Mouse (Mus musculus) intestine, embryonic 16.5 days (tissue): ENCODE data around the gene Gm10912. TPM values are rescaled to one million over a fixed set of nuclear protein-coding genes. Genes with fewer than 3 reads are reported as not detected.
"Not testable (repeated sequence)": the region's sequence is repeated elsewhere in the genome, so short reads cannot be mapped to it uniquely, and the experiment has no call there.

Experiments used
- ATAC-seq: fragments of 200-750 bp; cut with Nextera tagmentation; 2 replicates; pipeline ENCODE4 v1.8.0; 2017; ENCODE audit warnings: moderate TSS enrichment, moderate library complexity
- H3K27ac ChIP-seq: fragments of 300-500 bp; sonication (generic); 2 replicates; pipeline ENCODE4 v1.5.1; 2014; ENCODE audit warnings: mild to moderate bottlenecking, low read length
- H3K27me3 ChIP-seq: fragments of 300-500 bp; sonication (generic); replicated peaks from 2 replicates; pipeline ENCODE4 v1.6.1; 2014; ENCODE audit warnings: low read length, control low read depth, mixed read lengths; ENCODE audit not compliant: control insufficient read depth, insufficient read depth
- H3K36me3 ChIP-seq: fragments of 300-500 bp; sonication (generic); 2 replicates; pipeline ENCODE4 v1.6.1; 2014; ENCODE audit warnings: low read length, control low read depth; ENCODE audit not compliant: control insufficient read depth, insufficient read depth
- H3K4me1 ChIP-seq: fragments of 300-500 bp; sonication (generic); 2 replicates; pipeline ENCODE4 v1.6.1; 2014; ENCODE audit warnings: low read length, control low read depth, mixed read lengths; ENCODE audit not compliant: control insufficient read depth, insufficient read depth
- H3K4me2 ChIP-seq: fragments of 300-500 bp; sonication (generic); 2 replicates; pipeline ENCODE4 v1.6.1; 2014; ENCODE audit warnings: low read depth, low read length, control low read depth
- H3K4me3 ChIP-seq: fragments of 300-500 bp; sonication (generic); 2 replicates; pipeline ENCODE4 v1.5.1; 2014; ENCODE audit warnings: mild to moderate bottlenecking, low read length
- H3K9ac ChIP-seq: fragments of 300-500 bp; sonication (generic); 2 replicates; pipeline ENCODE4 v1.6.1; 2014; ENCODE audit warnings: low read depth, low read length
- H3K9me3 ChIP-seq: fragments of 300-500 bp; sonication (generic); 2 replicates; pipeline ENCODE4 v1.6.1; 2016; ENCODE audit warnings: low read length, control low read depth; ENCODE audit not compliant: control insufficient read depth
- WGBS: fragments of 180-500 bp; shearing (Covaris S2); extraction: QIAGEN DNeasy Blood & Tissue Kit; methylation state at CpG from one replicate; pipeline ENCODE4 v1.1.7; 2014; 5-methylcytosine and 5-hydroxymethylcytosine counted together
- polyA plus RNA-seq: library from polyadenylated mRNA; unstranded; fragments of >200 nt; fragmentation: Nextera tagmentation; extraction: Ambion mirVana; gene quantifications from 2 replicates; pipeline ENCODE4 v1.2.1, GENCODE M21; 2015

Gene Gm10912
- not detected in 2 replicates for polyA plus RNA-seq

GRCm38 (mm10) chr2:104065526-104065925 lies at the start of gene Gm10912:
Gm10912 (plus strand) TSS chr2:104065826.
- H3K4me2 ChIP-seq, H3K9ac ChIP-seq, H3K9me3 ChIP-seq, ATAC-seq, H3K36me3 ChIP-seq, H3K27ac ChIP-seq, H3K4me3 ChIP-seq, H3K27me3 ChIP-seq, H3K4me1 ChIP-seq: not testable (repeated sequence)
- whole genome bisulfite sequencing, result 91% methylated on average over 5 of the region's 6 CpGs

GRCm38 (mm10) chr2:104023096-104023495 lies 42.5 kb upstream of the Gm10912 start:
- Histone ChIP-seq H3K4me1 (peaks cover 3% of the 10 kb centered on the region), H3K27ac (no peak overlapping the region), H3K4me2 (no peak overlapping the region), H3K4me3 (no peak overlapping the region), H3K36me3 (no peaks in the 10 kb centered on the region), H3K27me3 (no peaks in the 10 kb centered on the region), H3K9me3 (no peaks in the 10 kb centered on the region), H3K9ac (no peak overlapping the region)
- no peak for ATAC-seq
- 79% methylated on average over 7 of the region's 7 CpGs for WGBS

- no peak for ATAC-seq
- Histone ChIP-seq H3K4me1 (peaks cover 9% of the 10 kb centered on the region), H3K9me3 (no peaks in the 10 kb centered on the region), H3K4me2 (no peak overlapping the region), H3K9ac (no peak overlapping the region), H3K27ac (no peak overlapping the region), H3K4me3 (no peak overlapping the region), H3K36me3 (no peaks in the 10 kb centered on the region), H3K27me3 (no peaks in the 10 kb centered on the region)
- 88% methylated on average over 4 of the region's 4 CpGs for WGBS
Measured at GRCm38 (mm10) chr2:104024656-104025055, 41.0 kb upstream of the Gm10912 start.

- Histone ChIP-seq H3K4me2 (peak within 1 kb of the TSS; percentile 76), H3K27me3 (no peaks in the 10 kb centered on the region), H3K27ac (peak within 1 kb of the TSS; percentile 54), H3K4me1 (peaks cover 12% of the 10 kb centered on the region), H3K36me3 (no peaks in the 10 kb centered on the region), H3K4me3 (peak within 1 kb of the TSS; percentile 98), H3K9ac (peak within 1 kb of the TSS; percentile 99), H3K9me3 (no peaks in the 10 kb centered on the region)
- ATAC-seq, result peak; percentile 98
- under 1% methylated on average over 39 of the region's 44 CpGs for WGBS
Measured at GRCm38 (mm10) chr2:104027458-104028138, 38.0 kb upstream of the Gm10912 start, which contains the start of gene Fbxo3. Fbxo3 (plus strand) TSS chr2:104027721.

- Histone ChIP-seq H3K9me3 (no peaks in the 10 kb centered on the region), H3K4me2 (peak within 1 kb of the TSS; percentile 76), H3K9ac (peak within 1 kb of the TSS; percentile 99), H3K27me3 (no peaks in the 10 kb centered on the region), H3K4me3 (peak within 1 kb of the TSS; percentile 98), H3K36me3 (no peaks in the 10 kb centered on the region), H3K27ac (peak within 1 kb of the TSS; percentile 54), H3K4me1 (peaks cover 12% of the 10 kb centered on the region)
- peak; percentile 71 for ATAC-seq
- WGBS, result 1% methylated on average over 32 of the region's 32 CpGs
Measured at GRCm38 (mm10) chr2:104028139-104028723, 37.4 kb upstream of the Gm10912 start, which contains the start of gene 4931422A03Rik. 4931422A03Rik (minus strand) TSS chr2:104028361.

- H3K4me3 ChIP-seq, result peak overlapping the region; percentile 98
- H3K4me1 ChIP-seq, result peaks cover 12% of the 10 kb centered on the region
- no peaks in the 10 kb centered on the region for H3K27me3 ChIP-seq
- no peaks in the 10 kb centered on the region for H3K9me3 ChIP-seq
- peak overlapping the region; percentile 76 for H3K4me2 ChIP-seq
- H3K27ac ChIP-seq, result no peak overlapping the region
- H3K9ac ChIP-seq, result no peak overlapping the region
- no peaks in the 10 kb centered on the region for H3K36me3 ChIP-seq
- 66% methylated on average over 2 of the region's 2 CpGs for WGBS
- ATAC-seq, result 0 out of 2 replicates have a peak, but pooled peaks have one; percentile 21
Measured at GRCm38 (mm10) chr2:104029074-104029473, 36.6 kb upstream of the Gm10912 start.

GRCm38 (mm10) chr2:104030381-104030780 lies 35.2 kb upstream of the Gm10912 start:
- WGBS, result 80% methylated on average over 3 of the region's 3 CpGs
- H3K9ac ChIP-seq, result no peak overlapping the region

GRCm38 (mm10) chr2:104032056-104032455 lies 33.6 kb upstream of the Gm10912 start:
- H3K9ac ChIP-seq, result no peak overlapping the region
- no peak overlapping the region for H3K4me2 ChIP-seq
- no peaks in the 10 kb centered on the region for H3K9me3 ChIP-seq
- no peak overlapping the region for H3K27ac ChIP-seq
- peaks cover 12% of the 10 kb centered on the region for H3K4me1 ChIP-seq
- 86% methylated on average over 3 of the region's 3 CpGs for WGBS
- no peaks in the 10 kb centered on the region for H3K27me3 ChIP-seq
- H3K36me3 ChIP-seq, result 0 out of 2 replicates have a peak, but pooled peaks cover under 1% of the 10 kb centered on the region
- H3K4me3 ChIP-seq, result no peak overlapping the region
- no peak for ATAC-seq

More at GRCm38 (mm10) chr2:104030381-104030780, 35.2 kb upstream of the Gm10912 start:
- H3K4me1 ChIP-seq, result peaks cover 12% of the 10 kb centered on the region
- H3K36me3 ChIP-seq, result no peaks in the 10 kb centered on the region
- H3K4me3 ChIP-seq, result no peak overlapping the region
- H3K27me3 ChIP-seq, result no peaks in the 10 kb centered on the region
- no peak overlapping the region for H3K27ac ChIP-seq
- ATAC-seq, result no peak
- no peaks in the 10 kb centered on the region for H3K9me3 ChIP-seq
- H3K4me2 ChIP-seq, result no peak overlapping the region

- Histone ChIP-seq H3K27me3 (no peaks in the 10 kb centered on the region), H3K4me1 (no peaks in the 10 kb centered on the region), H3K4me3 (no peak overlapping the region), H3K27ac (no peak overlapping the region), H3K4me2 (no peak overlapping the region), H3K9me3 (no peaks in the 10 kb centered on the region), H3K9ac (no peak overlapping the region), H3K36me3 (0 out of 2 replicates have a peak, but pooled peaks cover 2% of the 10 kb centered on the region)
- WGBS, result 30% methylated on average over 3 of the region's 3 CpGs
- ATAC-seq, result peak; percentile 29; the same call in 1 of the 2 replicates
Measured at GRCm38 (mm10) chr2:104034832-104035472, 30.7 kb upstream of the Gm10912 start.
